Mouse (Mus musculus): ENCODE measurements around the gene Lhb. TPM values are rescaled to one million over a fixed set of nuclear protein-coding genes. Genes with fewer than 3 reads are reported as not detected.
A peak's percentile ranks its signal among the peaks of the same experiment; 100 is the strongest.
"Not testable (repeated sequence)": the region's sequence is repeated elsewhere in the genome, so short reads cannot be mapped to it uniquely, and the experiment has no call there.

The Lhb gene
- total RNA-seq (2021) = not detected
- long read RNA-seq, experiment 1 = 0 reads
- long read RNA-seq, experiment 2 = 0 reads

DNA sequence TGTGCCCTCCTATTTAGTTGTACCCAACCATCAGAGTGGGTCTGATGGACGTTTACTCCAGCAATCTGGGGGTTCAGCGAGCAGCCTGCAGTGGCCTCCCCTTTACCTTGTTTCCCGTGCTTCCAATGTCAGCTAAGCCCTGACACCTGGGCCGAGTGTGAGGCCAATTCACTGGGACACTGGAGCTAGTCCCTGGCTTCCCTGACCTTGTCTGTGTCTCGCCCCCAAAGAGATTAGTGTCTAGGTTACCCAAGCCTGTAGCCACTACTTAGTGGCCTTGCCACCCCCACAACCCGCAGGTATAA is at the start of gene Lhb:
TSS of gene Lhb (plus strand) at position 206 of the 305 bp plus-strand sequence.
- no peak for DNase-seq (ENCODE audit: low spot score in 2 of 2)

DNA sequence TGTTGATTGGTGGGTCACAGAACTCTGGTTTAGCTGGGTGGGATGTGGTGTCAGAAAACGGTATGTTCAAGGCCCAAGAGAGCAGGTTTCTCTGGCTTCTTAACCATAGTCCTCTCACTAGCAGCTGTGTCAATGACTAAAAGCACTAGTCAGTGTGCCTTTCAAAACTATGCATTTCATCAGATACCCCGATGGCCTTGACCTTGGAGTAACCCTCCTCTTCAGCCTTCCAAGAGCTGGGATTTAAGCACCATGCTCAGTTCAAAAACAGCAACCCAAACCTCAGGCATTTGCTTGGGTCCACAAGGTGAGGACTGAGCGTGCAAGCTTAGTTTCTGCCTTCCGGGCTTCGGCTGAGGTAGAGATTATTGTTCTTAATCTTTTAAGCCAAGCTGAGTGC is 48.2 kb upstream of the Lhb start:
- no peak for DNase-seq (ENCODE audit: low spot score in 2 of 2)

DNA sequence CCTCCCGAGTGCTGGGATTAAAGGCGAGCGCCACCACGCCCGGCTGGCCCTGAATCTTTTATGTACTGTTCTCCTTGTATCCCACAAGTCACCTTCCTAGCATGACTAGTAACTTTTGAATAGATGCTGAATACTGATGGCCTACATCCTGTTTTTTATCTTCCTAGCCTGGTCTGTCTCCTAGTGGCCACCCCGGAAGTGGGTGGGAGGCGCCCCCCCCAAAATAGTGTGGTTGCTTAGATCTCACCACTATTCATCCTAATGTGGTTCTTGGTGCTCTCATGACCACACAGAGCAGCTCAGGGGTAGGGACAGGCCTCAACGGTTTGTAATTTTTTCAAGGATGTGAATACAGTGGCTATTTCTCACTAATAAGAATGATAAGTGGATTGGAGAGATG is 46.0 kb upstream of the Lhb start:
- no peak for DNase-seq (ENCODE audit: low spot score in 2 of 2)

- DNase-seq (ENCODE audit: low spot score in 2 of 2) = no peak
Measured at GRCm38 (mm10) chr7:45376057-45376456, 44.6 kb upstream of the Lhb start.

GRCm38 (mm10) chr7:45386077-45386476 is 34.5 kb upstream of the Lhb start:
- DNase-seq (ENCODE audit: low spot score in 2 of 2) = no peak

DNA sequence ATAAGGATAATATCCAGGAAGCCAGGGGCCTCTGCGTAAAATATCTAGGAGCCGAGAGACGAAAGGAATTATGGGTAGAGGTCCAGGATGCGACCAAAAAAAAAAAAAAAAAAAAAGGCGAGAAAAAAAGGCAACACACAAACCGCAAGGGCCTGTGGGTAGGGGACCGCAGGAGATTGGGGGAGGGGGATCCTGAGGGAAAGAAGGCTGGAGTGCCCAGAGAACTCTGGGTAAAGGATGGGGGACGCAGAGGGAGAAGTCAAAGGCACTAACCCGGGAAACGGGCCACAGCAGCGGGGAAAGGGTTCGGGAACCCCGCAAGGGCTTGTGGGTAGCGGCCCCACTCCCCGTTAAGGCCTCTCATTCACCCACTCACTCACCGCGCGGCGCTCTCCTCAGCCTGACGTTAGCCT is 25.5 kb upstream of the Lhb start:
- DNase-seq (ENCODE audit: low spot score in 2 of 2) = no peak

DNA sequence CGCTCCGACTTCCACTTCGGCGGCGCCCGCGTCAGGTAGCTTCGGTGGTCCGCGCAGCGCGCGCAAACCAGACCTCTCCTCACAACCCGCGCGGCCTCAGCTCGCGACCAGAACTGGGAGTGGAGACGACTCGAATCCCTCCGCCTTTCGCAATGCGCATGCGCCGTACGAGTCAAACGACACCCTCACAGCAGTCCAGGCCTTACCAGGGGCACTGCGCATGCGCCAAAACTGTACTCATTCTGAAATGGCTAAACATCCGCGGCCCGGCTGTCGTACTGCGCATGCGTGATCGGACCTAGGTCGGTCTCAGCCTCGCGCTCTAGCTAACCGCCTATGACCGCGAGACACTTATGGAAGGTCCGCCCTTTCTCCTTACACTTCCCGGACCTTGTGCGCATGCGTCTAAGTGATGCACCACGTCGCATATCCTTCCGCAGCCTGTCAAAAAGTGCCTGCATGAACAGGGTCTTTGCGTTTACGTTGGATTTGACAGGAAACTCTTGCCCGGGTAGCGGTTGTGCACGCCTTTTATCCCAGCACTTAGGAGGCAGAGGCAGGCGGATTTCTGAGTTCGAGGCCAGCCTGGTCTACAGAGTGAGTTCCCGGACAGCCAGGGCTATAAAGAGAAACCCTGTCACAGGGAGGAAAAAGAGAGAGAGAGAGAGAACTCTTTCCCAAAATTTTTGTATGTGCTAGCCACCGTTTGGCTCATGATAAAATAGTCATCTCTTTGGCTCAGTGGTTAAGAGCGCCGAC is 24.9 kb upstream of the Lhb start, which contains the start of gene Snrnp70:
TSS of gene Snrnp70 (minus strand) at position 165 of the 759 bp plus-strand sequence.
- DNase-seq (ENCODE audit: low spot score in 2 of 2) = peak; percentile 100

- not testable (repeated sequence) for DNase-seq (ENCODE audit: low spot score in 2 of 2)
Measured at GRCm38 (mm10) chr7:45396337-45396775, 24.3 kb upstream of the Lhb start.

GRCm38 (mm10) chr7:45396787-45397186 is 23.8 kb upstream of the Lhb start:
- no peak for DNase-seq (ENCODE audit: low spot score in 2 of 2)

DNA sequence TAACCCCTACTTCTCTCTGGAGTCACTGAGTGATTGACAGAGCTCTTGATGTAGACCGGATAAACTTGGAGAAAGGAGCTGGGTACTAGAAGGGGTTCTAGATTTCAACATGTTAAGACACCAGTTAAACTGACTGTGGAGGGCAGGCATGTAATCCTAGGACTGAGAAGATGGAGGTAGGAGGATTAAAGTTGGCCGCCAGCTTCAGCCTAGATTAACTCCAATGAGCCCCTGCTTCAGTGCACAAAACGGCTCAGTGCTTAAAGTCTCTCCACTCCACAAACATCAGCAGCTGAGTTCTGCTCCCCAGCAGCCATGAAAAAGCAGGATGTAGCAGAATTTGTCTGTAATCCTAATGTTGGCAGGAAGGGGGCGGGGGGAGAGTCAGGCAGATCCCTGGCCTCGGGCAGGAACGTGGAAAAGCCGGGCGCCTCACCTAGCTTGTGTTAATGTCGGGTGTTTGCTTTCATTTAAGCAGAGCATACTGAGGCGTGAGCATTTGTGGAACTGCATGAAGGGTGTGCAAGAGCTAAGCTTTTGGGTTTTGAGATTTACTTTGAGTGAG is 19.0 kb upstream of the Lhb start:
- no peak for DNase-seq (ENCODE audit: low spot score in 2 of 2)

DNA sequence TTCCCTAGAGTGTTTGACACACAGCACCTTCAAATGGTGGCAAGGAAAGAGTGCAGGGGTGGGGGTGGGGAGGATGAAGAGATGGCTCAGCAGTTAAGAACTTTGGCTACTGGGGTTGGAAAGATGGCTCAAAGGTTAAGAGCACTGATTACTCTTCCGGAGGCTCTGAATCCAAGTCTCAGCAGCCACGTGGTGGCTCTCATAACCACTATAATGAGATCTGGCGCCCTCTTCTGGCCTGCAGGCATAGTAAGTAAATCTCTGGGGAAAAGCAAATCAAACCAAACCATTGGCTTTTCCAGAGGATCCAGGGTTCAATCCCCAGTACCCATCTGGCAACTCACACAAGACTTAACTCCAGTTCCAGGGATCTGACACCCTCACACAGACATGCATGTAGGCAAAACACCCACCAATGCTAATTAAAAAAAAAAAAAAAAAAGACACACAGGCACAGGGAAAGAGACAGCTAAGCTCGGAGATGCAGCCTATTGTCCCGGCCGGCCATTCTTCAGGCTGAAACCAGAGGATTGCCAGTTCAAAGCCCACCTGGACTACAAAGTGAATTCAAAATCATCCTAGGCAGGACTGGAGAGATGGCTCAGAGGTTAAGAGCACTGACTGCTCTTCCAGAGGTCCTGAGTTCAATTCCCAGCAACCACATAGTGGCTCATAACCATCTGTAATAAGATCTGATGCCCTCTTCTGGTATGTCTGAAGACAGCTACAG is 16.9 kb upstream of the Lhb start:
- DNase-seq (ENCODE audit: low spot score in 2 of 2) = no peak

GRCm38 (mm10) chr7:45405091-45406075 is 15.2 kb upstream of the Lhb start, which contains the start of gene Kcna7:
Kcna7 (plus strand) TSS chr7:45405653.
- DNase-seq (ENCODE audit: low spot score in 2 of 2) = peak; percentile 47 to 50

GRCm38 (mm10) chr7:45406157-45407156 is 14.2 kb upstream of the Lhb start:
- no peak for DNase-seq (ENCODE audit: low spot score in 2 of 2)

- DNase-seq (ENCODE audit: low spot score in 2 of 2) = no peak
Measured at GRCm38 (mm10) chr7:45407836-45408235, 12.8 kb upstream of the Lhb start.

GRCm38 (mm10) chr7:45408351-45408750 is 12.3 kb upstream of the Lhb start:
- DNase-seq (ENCODE audit: low spot score in 2 of 2) = no peak

- DNase-seq (ENCODE audit: low spot score in 2 of 2) = no peak
Measured at GRCm38 (mm10) chr7:45408949-45409348, 11.7 kb upstream of the Lhb start.

DNA sequence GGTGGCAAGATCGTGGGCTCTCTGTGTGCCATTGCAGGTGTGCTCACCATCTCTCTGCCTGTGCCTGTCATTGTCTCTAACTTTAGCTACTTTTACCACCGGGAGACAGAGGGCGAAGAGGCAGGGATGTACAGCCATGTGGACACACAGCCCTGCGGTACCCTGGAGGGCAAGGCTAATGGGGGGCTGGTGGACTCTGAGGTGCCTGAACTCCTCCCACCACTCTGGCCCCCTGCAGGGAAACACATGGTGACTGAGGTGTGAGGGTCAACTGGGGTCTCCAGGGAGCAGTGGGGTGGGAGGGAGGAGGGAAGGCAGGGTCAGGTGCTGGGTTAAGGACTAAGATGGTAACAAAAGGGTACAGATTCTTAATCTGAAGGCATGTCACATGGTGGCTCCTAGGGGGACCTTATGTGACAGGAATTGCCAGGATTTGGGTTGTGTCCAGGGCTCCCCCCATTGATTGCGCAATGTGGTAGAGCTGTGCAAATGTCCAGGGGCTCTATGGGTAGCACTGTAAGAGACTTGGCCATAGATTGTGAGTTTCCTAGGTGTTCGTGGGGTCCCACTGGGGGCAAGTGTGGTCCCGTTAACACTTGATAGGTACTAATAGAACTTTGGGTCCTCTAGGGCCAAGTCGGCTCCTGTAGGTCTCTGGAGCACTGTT is 11.0 kb upstream of the Lhb start:
- no peak for DNase-seq (ENCODE audit: low spot score in 2 of 2)

- DNase-seq (ENCODE audit: low spot score in 2 of 2) = no peak
Measured at GRCm38 (mm10) chr7:45412421-45412820, 8.2 kb upstream of the Lhb start.
